Comparison of ENCODE assay signal across 8 mouse cellular contexts in the genomic region with DNA sequence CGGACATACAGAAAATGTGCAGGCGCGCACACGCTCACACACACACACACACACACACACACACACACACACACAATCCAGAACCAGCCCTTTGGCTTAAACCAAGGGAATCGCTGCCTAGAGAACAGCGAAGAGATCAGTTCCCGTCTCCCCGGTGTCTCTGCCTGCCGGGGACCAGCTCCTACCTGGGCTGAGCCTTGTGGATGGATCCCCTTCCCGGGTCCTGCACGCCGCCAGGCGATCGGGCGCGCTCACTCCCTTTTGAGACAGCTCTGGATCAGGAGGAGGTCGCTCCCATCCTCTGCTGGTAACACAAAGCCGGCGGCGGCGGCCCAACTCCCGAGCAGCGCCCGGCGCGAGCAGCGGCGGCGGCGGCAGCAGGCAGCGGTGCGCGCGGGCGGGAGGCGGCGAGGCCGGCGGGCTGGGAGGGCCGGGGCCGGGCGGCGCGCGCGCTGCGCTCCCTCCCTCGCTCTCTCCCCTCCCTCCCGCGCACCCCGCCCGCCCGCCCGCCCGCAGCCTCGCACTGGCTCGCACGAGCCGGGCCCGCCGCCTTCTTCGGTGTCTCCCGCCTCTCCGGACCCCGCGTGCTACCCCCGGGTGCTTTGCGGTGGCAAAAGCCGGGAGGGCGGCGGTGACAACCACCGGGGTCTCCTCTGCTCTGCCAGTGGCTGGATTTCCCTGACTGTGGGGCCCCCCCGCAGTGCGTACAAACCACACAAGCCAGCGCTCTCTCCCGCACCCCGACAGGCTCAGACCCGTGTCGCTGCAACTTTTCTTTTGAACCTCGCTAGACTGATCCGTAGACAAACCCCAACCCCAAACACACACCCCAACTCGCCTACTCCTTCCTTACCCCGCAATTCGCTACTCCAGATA.
DNase-seq lines count a peak whose midpoint lies in the region; ATAC-seq and TF ChIP-seq lines count a peak whose summit lies in the region.

No protein-coding gene starts in this region.

- DNase-seq in MEL (ENCODE audit: low read depth, low spot score), result peak; percentile 56
- peak; percentile 72 to 83 for DNase-seq in cerebellum, adult 2 months
- DNase-seq in forelimb bud, embryonic 11.5 days (ENCODE audit: low read depth, low spot score), result peak; percentile 45
- peak; percentile 67 to 76 for DNase-seq in heart, postnatal 36 days
- DNase-seq in layer of hippocampus, adult 9-11 months, result peak; percentile 65
- peak; percentile 81 for DNase-seq in lung, embryonic 14.5 days
- peak; percentile 44 for DNase-seq in ovary, postnatal 10 days (ENCODE audit: low spot score)
- DNase-seq in urinary bladder, postnatal 36 days (ENCODE audit: low spot score in 2 of 2), result peak; percentile 47 to 51

- no peak for TF ChIP-seq CTCF in MEL (IDR thresholded peaks at IDR 0.05 in 2 of 3, conservative IDR thresholded peaks at IDR 0.05 in 1 of 3; ENCODE audit: control insufficient read depth in 1 of 3, insufficient read depth in 1 of 3, low read depth in 2 of 3, low read length in 3 of 3, poor library complexity in 1 of 3, severe bottlenecking in 1 of 3)
- TF ChIP-seq CTCF in cerebellum, adult 2 months (IDR thresholded peaks at IDR 0.05; ENCODE audit: borderline replicate concordance, insufficient read depth, low read depth, low read length), result no peak
- TF ChIP-seq CTCF in lung, embryonic 14.5 days (IDR thresholded peaks at IDR 0.05; ENCODE audit: low read depth), result no peak

- intact Hi-C loops in heart, postnatal 36 days (cut with DNase I), result no loop called here

- H3K4me1 ChIP-seq in MEL (ENCODE audit: control insufficient read depth in 1 of 2, insufficient read depth in 2 of 2, low read length in 2 of 2), result no peaks in the 10 kb centered on the region; a peak in 2 of 4 replicates
- peaks cover 3% of the 10 kb centered on the region; the same call in 1 of the 2 replicates for H3K4me1 ChIP-seq in cerebellum, adult 2 months (ENCODE audit: control insufficient read depth, insufficient read depth, low read length)
- peaks cover 15% of the 10 kb centered on the region; the same call in 1 of the 2 replicates for H3K4me1 ChIP-seq in lung, embryonic 14.5 days (ENCODE audit: insufficient read depth)

- H3K9me3 ChIP-seq in MEL (replicated peaks; ENCODE audit: insufficient read depth, low read length), result no peaks in the 10 kb centered on the region
- H3K9me3 ChIP-seq in lung, embryonic 14.5 days (ENCODE audit: low read depth, low read length), result no peaks in the 10 kb centered on the region

- under 1% methylated on average over 53 of the region's 84 CpGs for WGBS in cerebellum, adult 2 months
- WGBS in lung, embryonic 14.5 days, result under 1% methylated on average over 58 of the region's 84 CpGs

- H3K27me3 ChIP-seq in MEL (ENCODE audit: control insufficient read depth in 1 of 2, insufficient read depth in 2 of 2, low read length in 2 of 2), result no peaks in the 10 kb centered on the region; a peak in 1 of 4 replicates
- no peaks in the 10 kb centered on the region for H3K27me3 ChIP-seq in cerebellum, adult 2 months (ENCODE audit: control insufficient read depth, insufficient read depth, low read length)
- peaks cover 12% of the 10 kb centered on the region for H3K27me3 ChIP-seq in lung, embryonic 14.5 days (ENCODE audit: insufficient read depth, low read length)

- H3K4me3 ChIP-seq in MEL (ENCODE audit: control insufficient read depth in 1 of 2, insufficient read depth in 1 of 2, low read depth in 2 of 2, low read length in 2 of 2), result peak overlapping the region; percentile 72 to 91
- H3K4me3 ChIP-seq in cerebellum, adult 2 months (replicated peaks; ENCODE audit: insufficient read depth, low read depth, low read length), result peak overlapping the region; percentile 95
- peak overlapping the region; percentile 72 for H3K4me3 ChIP-seq in lung, embryonic 14.5 days (ENCODE audit: low read depth, low read length)

- peak overlapping the region; percentile 92 for H3K4me2 ChIP-seq in lung, embryonic 14.5 days

- no peak for TF ChIP-seq RAD21 in MEL (IDR thresholded peaks at IDR 0.05; ENCODE audit: low read depth, low read length)

- 0 out of 4 replicates have a peak, but pooled peaks of 1 of the 2 experiments have one; percentile 27 for TF ChIP-seq POLR2A in MEL (IDR thresholded peaks at IDR 0.05; ENCODE audit: control insufficient read depth in 1 of 2, insufficient read depth in 1 of 2, low read depth in 1 of 2, low read length in 2 of 2, poor library complexity in 1 of 2)
- no peak for TF ChIP-seq POLR2A in cerebellum, adult 2 months (IDR thresholded peaks at IDR 0.05; ENCODE audit: borderline replicate concordance, insufficient read depth, low read length)

- peak overlapping the region; percentile 90 for H3K9ac ChIP-seq in MEL (ENCODE audit: control insufficient read depth, low read depth, low read length, poor library complexity, severe bottlenecking)
- peak overlapping the region; percentile 84 for H3K9ac ChIP-seq in lung, embryonic 14.5 days

- peak; percentile 77 for ATAC-seq in lung, embryonic 14.5 days (ENCODE audit: insufficient read depth)

- H3K36me3 ChIP-seq in MEL (ENCODE audit: control insufficient read depth in 1 of 2, insufficient read depth in 2 of 2, low read length in 2 of 2), result no peaks in the 10 kb centered on the region
- no peaks in the 10 kb centered on the region for H3K36me3 ChIP-seq in lung, embryonic 14.5 days (ENCODE audit: insufficient read depth)

- peaks cover 2% of the 10 kb centered on the region; the same call in 1 of the 2 replicates for H3K79me2 ChIP-seq in MEL (ENCODE audit: control insufficient read depth, insufficient read depth, low read length, poor library complexity)

- no peak overlapping the region for H3K27ac ChIP-seq in MEL (ENCODE audit: control insufficient read depth, low read depth, low read length)
- peak overlapping the region; percentile 93 for H3K27ac ChIP-seq in cerebellum, adult 2 months (ENCODE audit: insufficient read depth, low read length)
- H3K27ac ChIP-seq in lung, embryonic 14.5 days (ENCODE audit: low read depth), result peak overlapping the region; percentile 94

- no peak for TF ChIP-seq EP300 in MEL (IDR thresholded peaks at IDR 0.05; ENCODE audit: low read depth in 1 of 2, low read length in 2 of 2)

TF ChIP-seq in MEL, 35 proteins besides CTCF, POLR2A, EP300 and RAD21:
- TF ChIP-seq ELF1 (IDR thresholded peaks at IDR 0.05; ENCODE audit: low read depth, low read length), result no peak
- 0 out of 2 replicates have a peak, but pooled peaks have one; percentile 81 for TF ChIP-seq UBTF (IDR thresholded peaks at IDR 0.05; ENCODE audit: borderline replicate concordance, insufficient read depth, low read depth, low read length)
- TF ChIP-seq MAZ (IDR thresholded peaks at IDR 0.05; ENCODE audit: low read depth, low read length), result 0 out of 2 replicates have a peak, but pooled peaks have one; percentile 18
